Mouse (Mus musculus) CH12.LX (cell line): Measurements from ENCODE around the gene Trpm7. TPM values are rescaled to one million over a fixed set of nuclear protein-coding genes. Genes with fewer than 3 reads are reported as not detected.

Experiments used
- DNase-seq: peaks from one replicate; pipeline ENCODE4 v3.0.0-alpha.2; 2013; ENCODE audit errors: extremely low read depth
- H3K27ac ChIP-seq: 2 replicates; pipeline ENCODE4 v1.5.1; 2012; ENCODE audit warnings: low read depth, mild to moderate bottlenecking, control low read depth, moderate library complexity; ENCODE audit not compliant: insufficient read depth
- H3K27me3 ChIP-seq: replicated peaks from 2 replicates; pipeline ENCODE3; 2012; ENCODE audit warnings: inconsistent platforms
- H3K36me3 ChIP-seq, 2 experiments: replicated peaks in 1 of 2; 2 replicates each; pipeline versions ENCODE3 to v1.6.1; 2012; ENCODE audit warnings: inconsistent platforms in 1 of 2, low read length in 1 of 2, mild to moderate bottlenecking in 1 of 2, mixed read lengths in 1 of 2, moderate library complexity in 1 of 2; ENCODE audit not compliant: control insufficient read depth in 1 of 2, insufficient read depth in 1 of 2
- H3K4me1 ChIP-seq, 2 experiments: 2 replicates each; pipeline ENCODE4 v1.6.1; 2012; ENCODE audit warnings: inconsistent platforms in 1 of 2, moderate library complexity in 1 of 2; ENCODE audit not compliant: insufficient read depth in 2 of 2, control insufficient read depth in 1 of 2
- H3K4me2 ChIP-seq: 2 replicates; pipeline ENCODE4 v1.6.1; 2012; ENCODE audit warnings: low read depth, mild to moderate bottlenecking, control low read depth; ENCODE audit not compliant: poor library complexity, insufficient read depth, severe bottlenecking
- H3K4me3 ChIP-seq, 3 experiments: fragments of 150-350 bp in 1 of 3; sonication (generic) in 1 of 3; replicated peaks in 1 of 3; 2 replicates each; pipeline versions ENCODE3 to v1.5.1; 2011 to 2012; ENCODE audit warnings: low read depth in 2 of 3, low read length in 2 of 3, mild to moderate bottlenecking in 2 of 3, moderate library complexity in 2 of 3, control low read depth in 1 of 3, improper control_type of control experiment in 1 of 3, inconsistent platforms in 1 of 3, mixed read lengths in 1 of 3; ENCODE audit not compliant: poor library complexity in 1 of 3
- H3K79me2 ChIP-seq: replicated peaks from 2 replicates; pipeline ENCODE4 v1.6.1; 2012; ENCODE audit warnings: mild to moderate bottlenecking, moderate library complexity; ENCODE audit not compliant: control insufficient read depth, poor library complexity, insufficient read depth, severe bottlenecking; ENCODE audit errors: extremely low read depth
- H3K9ac ChIP-seq: 2 replicates; pipeline ENCODE4 v1.6.1; 2012; ENCODE audit warnings: low read depth, mild to moderate bottlenecking, control low read depth, moderate library complexity; ENCODE audit not compliant: insufficient read depth
- H3K9me3 ChIP-seq: replicated peaks from 2 replicates; pipeline ENCODE3; 2012; ENCODE audit warnings: low read length, inconsistent platforms, mixed read lengths
- BHLHE40 ChIP-seq: IDR thresholded peaks from 2 replicates; pipeline ENCODE4 v1.6.1; 2011; ENCODE audit warnings: mild to moderate bottlenecking, low read depth, low read length, improper control_type of control experiment
- CHD1 ChIP-seq: IDR thresholded peaks from 2 replicates; pipeline ENCODE4 v1.6.1; 2012; ENCODE audit warnings: low read depth, low read length, improper control_type of control experiment, inconsistent platforms
- CTCF ChIP-seq, 2 experiments: IDR thresholded peaks in 1 of 2; conservative IDR thresholded peaks in 1 of 2; 2 replicates each; pipeline ENCODE4 v1.5.1; 2011 to 2012; ENCODE audit warnings: low read depth in 2 of 2, low read length in 2 of 2, improper control_type of control experiment in 1 of 2, inconsistent platforms in 1 of 2, mild to moderate bottlenecking in 1 of 2, moderate library complexity in 1 of 2
- E2F4 ChIP-seq: IDR thresholded peaks from 2 replicates; pipeline ENCODE4 v1.6.1; 2011; ENCODE audit warnings: low read depth, low read length, improper control_type of control experiment; ENCODE audit not compliant: insufficient replicate concordance
- ELF1 ChIP-seq: IDR thresholded peaks from 2 replicates; pipeline ENCODE4 v1.6.1; 2014; ENCODE audit warnings: low read depth, mild to moderate bottlenecking, inconsistent platforms, low read length, improper control_type of control experiment
- EP300 ChIP-seq: IDR thresholded peaks from 2 replicates; pipeline ENCODE4 v1.6.1; 2011; ENCODE audit warnings: low read length, improper control_type of control experiment
- GABPA ChIP-seq: IDR thresholded peaks from 2 replicates; pipeline ENCODE4 v1.6.1; 2012; ENCODE audit warnings: low read depth, low read length, improper control_type of control experiment, inconsistent platforms; ENCODE audit not compliant: insufficient replicate concordance
- MEF2A ChIP-seq: IDR thresholded peaks from 2 replicates; pipeline ENCODE4 v1.6.1; 2014; ENCODE audit warnings: low read depth, mild to moderate bottlenecking, inconsistent platforms, low read length, improper control_type of control experiment, borderline replicate concordance
- MXI1 ChIP-seq: IDR thresholded peaks from 2 replicates; pipeline ENCODE4 v1.6.1; 2011; ENCODE audit warnings: mild to moderate bottlenecking, low read depth, low read length, improper control_type of control experiment
- NRF1 ChIP-seq: IDR thresholded peaks from 2 replicates; pipeline ENCODE4 v1.6.1; 2014; ENCODE audit warnings: low read depth, mild to moderate bottlenecking, inconsistent platforms, low read length, improper control_type of control experiment, moderate library complexity
- RAD21 ChIP-seq: IDR thresholded peaks from 2 replicates; pipeline ENCODE4 v1.6.1; 2011; ENCODE audit warnings: low read depth, mild to moderate bottlenecking, low read length, improper control_type of control experiment, moderate library complexity
- SMC3 ChIP-seq: IDR thresholded peaks from 2 replicates; pipeline ENCODE4 v1.6.1; 2011; ENCODE audit warnings: low read depth, low read length, improper control_type of control experiment
- UBTF ChIP-seq: IDR thresholded peaks from 2 replicates; pipeline ENCODE4 v1.6.1; 2012; ENCODE audit warnings: low read depth, mild to moderate bottlenecking, inconsistent platforms, low read length, improper control_type of control experiment, moderate library complexity
- USF1 ChIP-seq: IDR thresholded peaks from 2 replicates; pipeline ENCODE4 v1.6.1; 2014; ENCODE audit warnings: low read depth, mild to moderate bottlenecking, inconsistent platforms, low read length, improper control_type of control experiment
- USF2 ChIP-seq: conservative IDR thresholded peaks from 2 replicates; pipeline ENCODE4 v1.6.1; 2011; ENCODE audit warnings: low read depth, low read length, improper control_type of control experiment
- ZC3H11A ChIP-seq: IDR thresholded peaks from 2 replicates; pipeline ENCODE4 v1.6.1; 2012; ENCODE audit warnings: low read depth, mild to moderate bottlenecking, inconsistent platforms, low read length, improper control_type of control experiment
- ZNF384 ChIP-seq: IDR thresholded peaks from 2 replicates; pipeline ENCODE4 v1.6.1; 2012; ENCODE audit warnings: low read depth, low read length, improper control_type of control experiment, inconsistent platforms
- dilution Hi-C: fragments of 300-500 bp; cut with MboI; formaldehyde crosslinking; loops from 2 replicates; pipeline ENCODE4 v1.14.3; 2020; ENCODE audit warnings: low sequenced_read_pairs; ENCODE audit not compliant: extremely low pct_unique_long_range_greater_than_20kb, extremely low pct_ligation_motif_present
- in situ Hi-C: fragments of 300-500 bp; cut with MboI; formaldehyde crosslinking; loops from 3 replicates; pipeline ENCODE4 v1.14.3; 2019; ENCODE audit warnings: low sequenced_read_pairs, low pct_ligation_motif_present, low pct_unique_long_range_greater_than_20kb, mixed read lengths
- polyA plus RNA-seq: library from polyadenylated mRNA; unstranded; fragments of >175 nt; gene quantifications from 2 replicates; pipeline ENCODE4 v1.2.1, GENCODE M21; 2012; ENCODE audit warnings: low read depth; ENCODE audit not compliant: insufficient read length
- total RNA-seq, 2 experiments: library from RNA; depleted of rRNA; stranded (reverse); fragments of 300-350 nt in 1 of 2; fragments of >200 nt in 1 of 2; gene quantifications; 2 replicates each; pipeline ENCODE4 v1.2.3; 2012 to 2014

Trpm7 gene
- total and polyA plus RNA-seq, 3 experiments = 14.1 to 30.1 (median 23.7) TPM

GRCm38 (mm10) chr2:126798455-126798854 lies 77.6 kb downstream of the Trpm7 start:
- Histone ChIP-seq H3K36me3 (peaks cover 22 to 72% of the 10 kb centered on the region in 2 experiments), H3K9me3 (no peaks in the 10 kb centered on the region), H3K4me1 (no peaks in the 10 kb centered on the region), H3K4me2 (no peak overlapping the region), H3K27ac (no peak overlapping the region), H3K27me3 (no peaks in the 10 kb centered on the region), H3K4me3 (no peak overlapping the region), H3K9ac (no peak overlapping the region), H3K79me2 (no peaks in the 10 kb centered on the region)
- dilution Hi-C loops = no loop called here
- no peak for DNase-seq
- no peak for TF ChIP-seq CTCF (conservative IDR thresholded peaks at IDR 0.05 in 1 of 2, IDR thresholded peaks at IDR 0.05 in 1 of 2; ENCODE audit: low read depth in 2 of 2, low read length in 2 of 2)
- TF ChIP-seq RAD21 = no peak
- no peak for TF ChIP-seq ZC3H11A
- no peak for TF ChIP-seq MEF2A
- no peak for TF ChIP-seq EP300
- no peak for TF ChIP-seq NRF1
- no peak for TF ChIP-seq UBTF
- no peak for TF ChIP-seq USF2
- no peak for TF ChIP-seq GABPA
- no peak for TF ChIP-seq MXI1
- in situ Hi-C loops = no loop called here

GRCm38 (mm10) chr2:126795708-126796107 lies 80.3 kb downstream of the Trpm7 start:
- no peak overlapping the region for H3K4me3 ChIP-seq
- peaks cover 31 to 76% of the 10 kb centered on the region in 2 experiments for H3K36me3 ChIP-seq
- no peaks in the 10 kb centered on the region for H3K79me2 ChIP-seq
- H3K9ac ChIP-seq = no peak overlapping the region
- no peak overlapping the region for H3K4me2 ChIP-seq
- DNase-seq = no peak
- H3K9me3 ChIP-seq = no peaks in the 10 kb centered on the region
- no peaks in the 10 kb centered on the region for H3K4me1 ChIP-seq
- no peak overlapping the region for H3K27ac ChIP-seq
- dilution Hi-C loops (no loop called here), in situ Hi-C loops (no loop called here)
- TF ChIP-seq ZC3H11A = no peak
- no peak for TF ChIP-seq E2F4
- peak in 1 of 2 experiments; percentile 57; a peak in 3 of 4 replicates for TF ChIP-seq CTCF (conservative IDR thresholded peaks at IDR 0.05 in 1 of 2, IDR thresholded peaks at IDR 0.05 in 1 of 2; ENCODE audit: low read depth in 2 of 2, low read length in 2 of 2)
- no peak for TF ChIP-seq CHD1
- peak; percentile 36 for TF ChIP-seq SMC3
- no peak for TF ChIP-seq ZNF384
- TF ChIP-seq ELF1 = no peak
- TF ChIP-seq USF1 = no peak
- TF ChIP-seq BHLHE40 = no peak
- TF ChIP-seq EP300 = no peak
- H3K27me3 ChIP-seq = no peaks in the 10 kb centered on the region
